Mouse (Mus musculus) monocyte, adult 5-6 weeks (primary cell): ENCODE measurements at regions not wholly inside any gene's neighbourhood (a gene's known extent, or its start where the extent isn't known, plus 50 kb on each side); places are given as distances from the start of the nearest gene placed in this dataset.

Experiments
- ATAC-seq: fragments of 153-309, 156-312 bp; replicated peaks from 2 replicates; pipeline ENCODE4 v1.8.0; 2017; ENCODE audit warnings: mild to moderate bottlenecking; ENCODE audit not compliant: low TSS enrichment, insufficient number of reproducible peaks, severe bottlenecking, poor library complexity, low FRiP score

GRCm38 (mm10) chr5:132667316-132667715, 124.2 kb upstream of the Auts2 start:
- ATAC-seq: no peak

DNA sequence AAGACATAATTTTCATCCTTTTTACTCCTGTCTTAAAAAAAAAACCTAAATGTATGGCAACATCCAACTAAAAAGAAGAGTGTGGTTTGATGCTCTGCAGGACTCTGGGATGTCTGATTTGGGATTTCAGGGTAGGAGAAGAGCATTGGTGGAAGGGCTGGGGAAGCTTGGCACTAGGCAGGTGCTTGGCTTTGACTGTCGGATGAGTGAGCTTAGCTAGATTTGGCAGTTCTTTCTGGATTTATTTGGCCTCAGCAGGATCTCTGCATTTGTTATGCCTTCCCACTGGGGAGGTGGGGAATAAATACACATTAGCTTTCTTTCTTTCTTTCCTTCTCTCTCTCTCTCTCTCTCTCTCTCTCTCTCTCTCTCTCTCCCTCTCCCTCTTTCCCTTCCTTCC, 118.1 kb upstream of the Auts2 start:
- no peak for ATAC-seq

DNA sequence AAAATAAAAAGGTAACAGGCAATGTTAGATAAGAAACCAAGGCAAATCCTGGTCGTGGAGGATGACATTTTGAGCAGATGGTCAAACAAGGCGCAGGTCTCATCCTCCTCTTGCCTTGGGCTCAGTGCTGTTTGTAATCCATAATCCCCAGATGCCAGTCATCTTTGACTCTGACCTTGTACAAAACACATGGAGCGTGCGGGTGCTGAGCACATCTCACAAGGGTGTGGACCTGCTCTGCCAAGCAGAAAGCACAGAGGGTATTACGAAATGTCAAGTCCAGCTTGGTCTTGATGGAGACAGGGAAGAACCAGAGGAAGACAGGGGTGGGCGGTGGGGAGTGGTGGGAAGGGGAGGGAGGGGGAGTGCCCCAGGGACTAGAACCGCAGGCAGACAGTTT, 116.9 kb upstream of the Auts2 start:
- ATAC-seq: no peak

DNA sequence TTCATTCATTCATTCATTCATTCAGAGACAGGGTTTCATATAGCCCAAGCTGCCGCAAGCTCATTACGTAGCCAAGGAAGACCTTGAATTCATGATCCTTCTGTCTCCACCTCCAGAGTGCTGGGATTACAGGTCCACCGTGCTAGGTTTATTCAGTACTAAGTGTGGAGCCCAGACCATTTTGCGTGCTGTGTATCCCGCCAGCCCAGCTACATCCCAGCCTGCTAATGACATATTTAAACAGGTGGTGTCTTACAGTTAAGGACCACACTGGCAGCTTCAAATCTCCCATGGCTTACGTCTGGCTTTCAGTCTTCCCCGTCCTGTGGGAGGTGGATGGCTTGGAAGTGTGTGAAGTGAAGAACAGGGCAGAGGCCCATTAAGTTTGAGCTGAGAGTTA, 111.2 kb upstream of the Auts2 start:
- ATAC-seq: no peak

DNA sequence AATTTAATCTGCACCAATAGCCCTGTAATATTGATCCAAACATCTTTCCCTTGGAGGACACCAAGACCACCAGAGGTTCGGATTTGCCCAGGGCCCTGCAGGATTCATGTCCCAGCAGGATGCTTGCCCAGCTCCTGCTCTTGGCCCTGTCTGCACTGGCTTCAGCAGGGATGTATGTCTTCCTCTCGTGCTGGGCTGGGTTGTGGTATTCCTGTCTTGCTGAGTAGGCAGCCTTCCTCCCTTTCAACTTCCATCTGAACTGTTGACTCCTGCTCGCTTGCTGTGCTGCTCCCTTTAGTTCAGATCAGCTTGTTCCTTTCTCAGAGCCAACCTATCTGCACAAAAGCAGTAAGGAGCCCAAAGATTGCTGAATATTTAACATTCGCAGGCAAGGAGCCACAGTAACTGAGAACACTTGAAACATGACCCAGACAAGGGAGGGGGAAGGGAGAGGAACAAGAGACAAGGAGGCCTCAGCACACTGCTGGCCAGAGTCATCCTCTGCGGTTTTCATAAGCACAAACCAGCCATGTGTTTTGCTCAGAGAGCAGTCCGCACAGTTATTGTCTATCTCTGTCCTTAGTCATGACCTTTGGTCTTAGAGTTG, 110.7 kb upstream of the Auts2 start:
- ATAC-seq: no peak

DNA sequence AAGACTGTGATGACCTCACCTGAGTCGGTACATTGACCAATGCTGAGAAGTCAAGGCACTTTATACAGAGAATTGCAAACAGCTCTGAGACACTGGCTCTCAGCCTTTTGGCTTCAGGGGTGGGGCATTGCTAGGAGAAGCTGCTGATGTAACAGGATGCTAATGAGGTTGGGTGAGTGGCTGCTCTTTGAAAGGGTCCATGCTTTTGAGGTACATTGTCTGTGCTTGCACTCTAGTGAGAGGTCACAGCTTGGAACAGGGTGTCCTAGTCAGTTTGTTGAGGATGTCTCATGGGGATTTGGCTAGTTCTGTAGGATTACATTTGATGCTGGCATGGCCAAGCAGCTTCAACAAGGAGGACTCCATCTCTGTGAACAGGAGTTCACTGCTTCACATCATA, 109.1 kb upstream of the Auts2 start:
- no peak for ATAC-seq

- ATAC-seq: no peak
Observed at GRCm38 (mm10) chr5:132649771-132650170, 106.6 kb upstream of the Auts2 start.

DNA sequence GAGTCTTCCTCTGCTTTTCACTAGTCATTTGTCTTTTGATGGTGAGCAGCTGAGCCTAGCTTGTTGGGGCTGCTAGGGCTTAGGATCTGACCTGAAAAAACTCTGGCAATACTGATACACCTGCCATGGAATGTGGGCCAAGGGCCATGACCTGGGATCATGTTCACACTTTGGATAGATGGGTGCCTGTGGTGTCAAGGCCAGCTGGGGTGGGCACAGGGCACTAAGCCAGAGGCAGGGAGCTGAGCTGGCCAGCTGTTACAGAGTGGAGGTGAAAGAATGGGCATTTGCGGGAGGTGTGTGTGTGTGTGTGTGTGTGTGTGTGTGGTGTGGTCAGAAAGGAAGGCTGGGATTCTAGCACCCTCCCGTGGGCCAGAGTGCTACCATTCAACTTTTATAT, 105.6 kb upstream of the Auts2 start:
- ATAC-seq: no peak

- no peak for ATAC-seq
Observed at GRCm38 (mm10) chr5:132644646-132645172, 101.6 kb upstream of the Auts2 start.

DNA sequence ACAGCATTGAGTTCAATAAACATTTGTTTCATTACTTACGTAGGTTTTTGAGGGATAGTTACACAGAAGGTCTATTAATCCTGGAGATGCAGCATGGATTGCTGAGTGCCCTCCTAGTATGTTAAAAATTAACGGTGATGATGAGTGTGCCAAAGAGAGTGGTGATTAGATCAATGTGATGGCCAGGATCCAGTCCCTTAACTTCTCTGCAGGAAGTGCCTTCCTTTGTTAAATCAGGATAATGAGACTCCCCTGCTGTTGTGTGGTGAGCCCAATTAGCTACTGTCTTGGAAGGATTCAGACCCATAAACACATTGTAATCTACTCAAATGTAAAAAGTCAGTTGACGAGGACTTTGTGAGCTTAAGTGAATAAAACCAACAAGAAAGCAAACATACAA, 100.1 kb upstream of the Auts2 start:
- no peak for ATAC-seq

GRCm38 (mm10) chr5:132633198-132633884, 90.2 kb upstream of the Auts2 start:
- no peak for ATAC-seq

DNA sequence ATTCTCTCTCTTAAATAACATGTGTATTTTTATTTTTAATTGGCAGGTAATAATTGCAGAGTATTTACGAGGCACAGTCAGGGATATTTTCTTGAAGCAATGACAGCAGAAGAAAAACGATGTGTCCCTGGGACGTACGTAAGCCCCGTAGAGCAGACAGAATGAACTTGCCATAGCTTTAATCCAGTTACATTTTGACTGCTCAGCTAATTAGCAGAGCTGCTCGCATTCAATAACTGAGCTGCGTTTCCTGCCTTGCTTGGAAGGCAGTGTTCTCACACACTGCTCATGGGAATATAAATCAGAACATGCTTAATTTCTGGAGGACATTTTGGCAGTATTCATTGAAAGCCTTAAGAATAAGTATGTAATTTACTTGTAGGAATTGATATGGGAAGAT, 78.6 kb upstream of the Auts2 start:
- no peak for ATAC-seq

- no peak for ATAC-seq
Observed at GRCm38 (mm10) chr5:132617241-132617640, 74.1 kb upstream of the Auts2 start.

GRCm38 (mm10) chr5:132609251-132609650, 66.1 kb upstream of the Auts2 start:
- ATAC-seq: no peak

DNA sequence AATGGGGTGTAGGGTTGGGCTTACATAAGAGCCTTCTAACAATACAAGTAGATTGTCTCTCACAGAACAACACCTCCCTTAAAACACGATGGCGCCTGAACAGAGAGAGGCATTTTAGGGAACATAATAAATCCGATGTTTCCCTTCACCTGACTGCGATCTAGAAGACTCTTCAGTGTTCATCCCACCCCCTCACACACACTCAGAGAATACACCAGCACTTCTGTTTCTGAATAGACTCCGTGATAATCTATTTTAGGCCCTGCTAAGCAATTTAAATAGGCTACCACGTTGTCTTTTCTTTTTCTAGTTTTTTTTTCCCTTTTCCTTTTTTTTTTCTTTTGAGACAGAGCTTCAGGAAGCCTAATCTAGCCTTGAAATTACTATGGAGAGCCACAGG, 63.1 kb upstream of the Auts2 start:
- no peak for ATAC-seq

DNA sequence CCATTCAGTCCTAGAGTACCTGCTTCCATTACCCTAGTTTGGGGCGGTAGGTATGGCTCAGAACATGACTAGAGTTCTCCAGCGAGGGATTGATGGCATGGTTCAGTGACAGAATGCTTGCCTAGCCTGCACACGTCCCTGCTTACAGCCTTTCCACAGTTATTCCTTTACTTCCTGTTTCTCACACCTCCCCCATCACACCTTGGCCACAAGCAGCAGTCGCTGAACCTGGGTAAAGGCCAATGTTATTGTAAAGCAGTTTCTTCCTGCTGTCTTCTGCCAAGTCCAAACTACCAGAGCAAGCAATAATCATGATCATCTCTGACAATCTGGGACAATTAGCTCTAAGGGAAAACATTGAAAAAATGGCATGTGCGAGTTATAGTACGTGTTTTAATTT, 51.7 kb upstream of the Auts2 start:
- ATAC-seq: no peak
